Mouse (Mus musculus) A20 (cell line): ENCODE results near the gene Inhbe.

ENCODE experiments used
- DNase-seq: peaks from one replicate; pipeline ENCODE4 v3.0.0-alpha.2; 2011; ENCODE audit warnings: low read depth, low spot score

Gene Inhbe

GRCm38 (mm10) chr10:127346173-127346572 lies 8.0 kb downstream of the Inhbe start:
- no peak for DNase-seq

- no peak for DNase-seq
These were observed 11.2 kb downstream of the Inhbe start for GRCm38 (mm10) chr10:127343029-127343428.

DNA sequence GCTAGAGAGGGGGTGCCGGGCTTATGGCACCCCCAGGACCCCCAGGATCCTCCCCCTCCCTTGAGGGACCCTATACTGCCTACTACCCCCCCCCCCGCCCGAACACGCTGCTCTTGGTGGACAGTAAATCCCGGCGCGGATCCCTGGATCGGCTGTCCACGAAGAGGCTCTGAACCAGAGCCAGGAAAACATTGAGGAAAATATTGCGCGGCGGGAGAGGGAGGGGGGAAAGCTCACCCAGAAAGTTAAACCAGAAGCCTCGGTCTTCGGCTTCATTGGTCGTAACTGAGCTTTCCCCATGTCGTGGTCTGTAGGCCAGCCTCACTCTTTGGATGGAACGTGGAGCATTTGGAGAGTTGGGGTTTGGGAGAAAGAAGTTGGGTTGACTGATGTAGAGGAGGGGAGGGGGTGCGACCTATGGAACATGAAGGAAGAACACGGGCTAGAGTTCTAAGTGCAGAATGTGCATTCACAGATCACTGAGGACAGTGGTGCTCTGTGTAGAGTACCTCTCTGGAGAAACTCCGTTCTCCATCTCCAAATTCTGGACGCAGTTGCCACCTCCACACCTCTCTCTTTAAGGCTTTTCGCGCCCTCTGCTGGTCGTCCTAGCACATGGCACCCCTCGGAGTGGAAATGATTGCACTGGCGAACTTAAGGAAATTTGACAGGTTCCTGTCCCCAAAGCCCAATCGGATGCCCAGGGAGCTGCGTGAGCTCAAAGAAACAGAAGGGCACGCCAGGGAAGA lies 12.1 kb downstream of the Inhbe start, which contains the start of gene Gli1:
TSS of gene Gli1 (minus strand) at position 84 of the 749 bp plus-strand sequence.
- DNase-seq = peak; percentile 88

- no peak for DNase-seq
These were observed 12.9 kb downstream of the Inhbe start for GRCm38 (mm10) chr10:127341360-127341690.

DNA sequence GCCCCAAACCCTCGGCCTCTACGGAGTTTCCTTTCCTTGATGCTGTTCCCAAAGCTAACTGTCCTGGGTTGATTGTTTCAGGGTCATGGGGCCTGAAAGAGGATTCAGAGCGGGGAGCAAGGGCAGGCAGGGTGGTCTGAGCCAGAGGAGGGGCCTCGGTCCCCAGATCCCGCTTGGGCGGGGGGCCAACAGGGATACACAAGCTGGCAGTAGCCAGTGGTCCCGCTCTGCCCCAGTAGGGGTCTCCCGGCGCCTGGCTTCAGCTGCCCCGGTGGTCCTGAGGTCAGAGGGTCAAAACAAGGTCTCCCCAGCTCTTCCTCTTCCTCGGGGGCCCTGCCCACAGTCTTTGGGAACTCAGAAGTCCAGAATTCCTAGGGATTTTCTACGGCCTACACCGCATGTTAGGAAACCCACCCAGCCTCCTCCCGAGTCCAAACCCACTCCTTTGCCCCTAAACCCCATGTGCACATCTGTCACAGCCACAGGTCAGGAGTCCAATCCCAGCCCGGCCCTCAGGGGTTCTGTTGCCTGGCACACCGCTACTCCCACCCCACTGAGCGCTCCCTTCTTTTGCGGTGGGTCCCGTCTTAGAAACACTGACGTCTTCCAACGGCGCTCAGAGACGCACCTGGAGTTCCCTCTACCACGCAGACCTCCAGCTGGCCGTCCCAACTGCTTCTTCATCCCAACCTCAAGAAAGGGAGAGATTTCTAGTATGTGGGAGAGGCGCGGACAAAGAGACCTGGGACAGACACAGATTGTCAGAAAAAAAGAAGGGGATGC lies 13.4 kb downstream of the Inhbe start:
- peak; percentile 20 for DNase-seq

DNA sequence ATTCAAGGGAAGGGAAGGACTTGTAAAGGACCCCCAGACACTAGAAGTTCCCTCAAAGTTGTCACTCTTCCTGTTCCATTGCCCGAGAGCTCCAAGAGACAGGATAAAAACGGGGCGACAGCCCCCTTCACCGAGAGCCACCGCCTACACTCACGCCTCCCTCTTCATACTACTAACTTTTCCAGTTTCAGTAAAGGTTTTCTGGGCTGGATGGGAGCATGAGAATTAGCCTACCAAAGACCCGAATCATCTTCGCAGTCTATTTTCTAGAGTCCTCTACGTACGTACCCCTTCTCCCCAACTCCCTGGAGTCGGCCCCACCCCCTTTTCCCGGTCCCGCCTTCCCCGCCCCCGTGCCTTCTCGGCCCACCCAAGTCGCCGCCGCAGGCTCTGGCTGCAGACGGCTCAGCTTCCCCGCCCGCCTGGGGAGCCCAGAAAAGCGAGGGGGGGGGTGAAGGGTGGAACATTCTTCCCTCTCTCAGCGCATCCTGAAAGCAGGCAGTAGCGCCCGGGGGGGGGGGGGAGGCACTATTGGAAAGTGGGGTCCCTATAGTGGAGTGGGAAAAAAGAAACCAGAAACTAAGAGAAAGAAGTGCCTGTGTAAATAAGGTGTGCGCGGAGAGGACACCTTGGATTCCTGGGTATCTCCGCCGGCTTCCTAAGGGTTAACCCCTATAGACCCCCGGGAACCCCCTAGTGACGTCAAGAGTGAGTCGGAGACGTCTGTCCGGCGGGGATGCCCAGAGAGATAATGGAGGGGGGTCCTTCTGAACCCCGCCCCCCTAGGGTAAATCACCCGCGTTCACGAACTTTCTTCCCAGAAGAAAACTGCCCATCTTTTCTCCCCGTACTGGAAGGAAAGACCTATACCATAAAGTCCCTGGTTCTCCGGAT lies 14.3 kb downstream of the Inhbe start:
- DNase-seq = no peak

- DNase-seq = peak; percentile 91
These were observed 15.1 kb downstream of the Inhbe start for GRCm38 (mm10) chr10:127338930-127339682.

DNA sequence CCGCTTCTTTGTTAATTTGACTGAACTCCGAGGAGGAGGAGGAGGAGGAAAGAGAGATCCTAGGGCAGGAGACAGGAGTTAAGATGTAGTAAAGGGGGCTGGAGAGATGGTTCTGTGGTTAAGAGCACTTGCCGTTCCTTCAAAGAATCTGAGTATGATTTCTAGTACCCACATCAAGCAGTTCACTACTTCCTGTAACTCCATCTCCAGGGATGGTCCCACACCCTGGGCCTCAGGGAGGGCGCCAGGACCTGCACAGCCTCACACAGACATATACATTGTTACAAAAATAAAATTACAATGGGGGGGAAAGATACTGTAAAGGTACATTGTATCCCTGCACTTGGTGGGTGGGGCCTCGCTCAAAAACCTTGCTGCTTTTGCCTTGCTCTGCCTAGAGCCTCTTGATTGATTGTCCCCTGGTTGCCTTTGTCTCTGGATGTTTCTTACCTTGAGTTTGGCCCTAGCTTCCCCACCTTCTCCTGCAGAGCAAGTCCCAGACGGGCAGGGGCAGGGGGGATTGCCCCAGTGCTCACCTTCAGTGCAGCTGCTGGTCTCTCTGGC lies 16.6 kb downstream of the Inhbe start:
- no peak for DNase-seq

DNA sequence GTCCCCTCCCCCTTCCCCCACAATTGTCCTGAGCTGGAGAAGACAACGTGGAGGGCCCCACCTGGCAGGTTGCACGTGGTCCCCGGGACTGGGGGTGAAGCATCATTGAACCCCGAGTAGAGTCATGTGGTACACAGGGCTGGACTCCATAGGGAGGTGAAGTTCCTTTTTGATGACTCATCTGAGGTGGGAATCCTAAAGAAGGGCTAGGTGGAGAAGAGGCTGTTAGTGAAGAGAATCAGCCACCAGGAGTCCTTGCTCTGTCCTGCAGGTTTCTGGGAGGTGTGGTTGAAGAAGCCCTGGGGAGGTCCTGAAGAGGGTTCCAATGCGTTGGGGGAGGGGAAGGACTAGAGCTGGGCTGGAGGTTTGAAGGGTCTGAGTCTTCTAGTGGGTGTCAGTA lies 17.3 kb downstream of the Inhbe start:
- DNase-seq = no peak

GRCm38 (mm10) chr10:127335271-127335670 lies 18.9 kb downstream of the Inhbe start:
- peak; percentile 34 for DNase-seq

DNA sequence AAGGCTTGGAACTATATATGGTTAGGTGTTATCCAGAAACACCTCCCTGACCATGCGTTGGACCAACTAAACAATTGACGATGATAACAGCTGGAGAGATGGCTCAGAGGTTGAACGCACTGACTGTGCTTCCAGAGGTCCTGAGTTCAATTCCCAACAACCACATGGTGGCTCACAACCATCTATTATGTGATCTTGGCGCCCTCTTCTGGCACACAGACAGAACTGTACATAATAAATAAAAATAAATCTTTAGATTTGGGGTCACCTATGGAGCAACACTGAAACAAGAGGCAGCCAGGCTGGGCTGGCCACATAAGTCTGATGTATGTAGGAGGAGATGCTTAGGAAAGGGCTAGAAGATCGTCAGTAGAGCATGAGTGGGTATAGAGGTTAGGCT lies 21.1 kb downstream of the Inhbe start:
- peak; percentile 63 for DNase-seq

GRCm38 (mm10) chr10:127332211-127332874 lies 21.9 kb downstream of the Inhbe start:
- peak; percentile 38 for DNase-seq

DNA sequence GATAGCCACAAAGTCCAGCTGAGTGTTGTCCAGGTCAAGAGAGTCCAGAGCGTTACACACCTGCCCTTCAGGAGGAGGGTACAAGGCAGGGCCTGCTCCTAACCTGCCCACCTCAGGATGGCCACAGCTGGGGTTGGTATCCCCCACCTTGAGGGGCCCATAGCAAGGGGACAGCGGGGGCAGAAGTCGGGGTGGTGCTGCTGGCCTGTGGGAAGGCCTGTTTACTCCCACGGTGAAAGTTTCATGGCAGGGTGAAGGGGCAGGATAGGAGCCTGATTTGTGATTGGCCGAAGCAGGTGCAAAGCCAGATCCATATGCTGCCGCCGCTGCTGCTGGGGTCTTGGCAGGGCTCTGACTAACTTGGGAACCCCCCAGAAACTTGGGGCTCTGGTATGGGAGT lies 24.0 kb downstream of the Inhbe start:
- no peak for DNase-seq

- DNase-seq = no peak
These were observed 26.6 kb downstream of the Inhbe start for GRCm38 (mm10) chr10:127327461-127328145.

GRCm38 (mm10) chr10:127326828-127327227 lies 27.4 kb downstream of the Inhbe start:
- DNase-seq = no peak

DNA sequence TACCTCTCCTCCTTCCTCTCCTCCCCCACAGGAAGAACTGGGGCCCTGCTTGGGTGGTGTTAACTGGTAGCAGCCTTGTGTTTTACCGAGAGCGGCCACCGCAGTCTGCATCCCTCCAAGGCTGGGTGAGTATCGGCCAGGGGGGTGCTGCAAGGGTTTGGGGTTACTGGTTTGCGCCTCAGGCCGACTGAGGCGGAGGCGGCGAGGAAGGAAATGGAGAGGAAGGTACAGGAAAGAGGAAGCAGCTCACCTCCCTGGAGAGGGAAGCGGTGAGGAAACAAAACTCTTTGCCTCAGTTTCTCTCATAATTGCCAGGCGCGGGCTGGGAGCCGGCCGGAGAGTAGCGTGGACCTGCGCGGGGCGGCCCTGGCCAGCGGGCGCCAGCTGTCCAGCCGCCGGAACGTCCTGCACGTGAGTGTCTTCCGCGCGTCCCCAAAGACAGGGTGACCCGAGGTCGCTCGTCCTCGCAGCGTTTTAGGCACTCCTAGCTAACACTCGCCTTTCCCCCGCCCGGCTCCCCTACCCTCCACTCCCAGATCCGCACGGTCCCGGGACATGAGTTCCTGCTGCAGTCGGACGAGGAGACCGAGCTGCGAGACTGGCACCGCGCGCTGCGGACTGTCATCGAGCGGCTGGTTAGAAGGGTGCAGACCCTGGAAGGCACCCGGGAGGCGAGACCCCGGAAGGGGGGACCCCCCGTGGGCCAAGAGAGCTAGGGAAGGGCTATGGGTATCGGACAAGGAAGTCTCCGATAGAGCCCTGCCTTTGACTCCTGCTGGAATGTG lies 28.0 kb downstream of the Inhbe start:
- no peak for DNase-seq

- DNase-seq = no peak
These were observed 28.7 kb downstream of the Inhbe start for GRCm38 (mm10) chr10:127325454-127326016.

- peak; percentile 91 for DNase-seq
These were observed 29.7 kb downstream of the Inhbe start for GRCm38 (mm10) chr10:127324495-127324894.
